Mouse (Mus musculus): ENCODE results near the gene Gm43552.
A peak's percentile ranks its signal among the peaks of the same experiment; 100 is the strongest.

GRCm38 (mm10) chr5:65435806-65436561, 56.6 kb downstream of the Gm43552 start, which contains the start of gene Ugdh:
- TF ChIP-seq CTCF (IDR thresholded peaks at IDR 0.05; ENCODE audit: control insufficient read depth, insufficient read depth, low read length) = no peak; the same call in 1 of the 2 replicates
- TF ChIP-seq POLR2A (IDR thresholded peaks at IDR 0.05; ENCODE audit: borderline replicate concordance, control insufficient read depth, low read depth, low read length) = peak; percentile 92; the same call in 1 of the 2 replicates

All from bone marrow, adult 2 months (tissue).